ENCODE assay signal across 29 mouse cellular contexts in genomic region chr10:86352521-86352920, GRCm38 (mm10). TPM values are rescaled to one million over a fixed set of nuclear protein-coding genes. Genes with fewer than 3 reads are reported as not detected.
DNase-seq lines count a peak whose midpoint lies in the region; ATAC-seq and TF ChIP-seq lines count a peak whose summit lies in the region.
"Had no signal": no experiment of that assay in that cellular context is flagged by ENCODE, and none has a peak within 500 bp of the region (broad histone marks: within the 10 kb centered on the region; RNA-seq: fewer than 3 reads in every experiment).

No protein-coding gene starts in this region.

- H3K4me3 ChIP-seq in kidney, embryonic 15.5 days (replicated peaks) = no peak overlapping the region
- peak overlapping the region; percentile 12 for H3K4me3 ChIP-seq in erythroblast, embryonic 14.5 days (replicated peaks)
- H3K4me3 ChIP-seq in liver, embryonic 12.5 days = no peak overlapping the region
- no peak overlapping the region for H3K4me3 ChIP-seq in liver, postnatal 0 days (ENCODE audit: low read depth, low read length)
- H3K4me3 ChIP-seq: embryonic facial prominence, embryonic 10.5 days; embryonic facial prominence, embryonic 15.5 days; forebrain, embryonic 10.5 days; forebrain, embryonic 15.5 days; layer of hippocampus, adult 2 months; limb, embryonic 10.5 days; limb, embryonic 15.5 days; megakaryocyte, embryonic 14.5 days; midbrain, embryonic 12.5 days; myocyte; neural tube, embryonic 12.5 days had no signal

- ATAC-seq in kidney, embryonic 15.5 days (replicated peaks; ENCODE audit: low FRiP score) = peak; percentile 69; the same call in 1 of the 2 replicates
- ATAC-seq in liver, embryonic 12.5 days = peak; percentile 95
- peak; percentile 61 for ATAC-seq in liver, postnatal 0 days
- ATAC-seq: forebrain, embryonic 15.5 days; hindbrain, embryonic 16.5 days had no signal

- H3K9me3 ChIP-seq in kidney, embryonic 15.5 days (replicated peaks) = no peaks in the 10 kb centered on the region
- no peaks in the 10 kb centered on the region for H3K9me3 ChIP-seq in erythroblast, embryonic 14.5 days (ENCODE audit: control insufficient read depth, low read length)
- no peaks in the 10 kb centered on the region for H3K9me3 ChIP-seq in liver, embryonic 12.5 days (replicated peaks)
- H3K9me3 ChIP-seq in liver, postnatal 0 days (ENCODE audit: low read length) = no peaks in the 10 kb centered on the region
- H3K9me3 ChIP-seq: embryonic facial prominence, embryonic 10.5 days; embryonic facial prominence, embryonic 15.5 days; forebrain, embryonic 10.5 days; forebrain, embryonic 15.5 days; limb, embryonic 10.5 days; limb, embryonic 15.5 days; megakaryocyte, embryonic 14.5 days; midbrain, embryonic 12.5 days; neural tube, embryonic 12.5 days had no signal

- H3K27me3 ChIP-seq in kidney, embryonic 15.5 days = no peaks in the 10 kb centered on the region
- H3K27me3 ChIP-seq in erythroblast, embryonic 14.5 days (ENCODE audit: control insufficient read depth) = no peaks in the 10 kb centered on the region
- no peaks in the 10 kb centered on the region for H3K27me3 ChIP-seq in liver, embryonic 12.5 days (replicated peaks)
- no peaks in the 10 kb centered on the region for H3K27me3 ChIP-seq in liver, postnatal 0 days (ENCODE audit: insufficient read depth, low read length)
- H3K27me3 ChIP-seq: embryonic facial prominence, embryonic 15.5 days; forebrain, embryonic 15.5 days; limb, embryonic 15.5 days; megakaryocyte, embryonic 14.5 days; midbrain, embryonic 12.5 days; neural tube, embryonic 12.5 days had no signal

- H3K4me1 ChIP-seq in kidney, embryonic 15.5 days = no peaks in the 10 kb centered on the region
- H3K4me1 ChIP-seq in erythroblast, embryonic 14.5 days (ENCODE audit: control insufficient read depth) = peaks cover 85% of the 10 kb centered on the region
- peaks cover 78% of the 10 kb centered on the region for H3K4me1 ChIP-seq in liver, embryonic 12.5 days
- H3K4me1 ChIP-seq in liver, postnatal 0 days (ENCODE audit: insufficient read depth) = 0 out of 2 replicates have a peak, but pooled peaks cover 3% of the 10 kb centered on the region
- H3K4me1 ChIP-seq: embryonic facial prominence, embryonic 15.5 days; forebrain, embryonic 10.5 days; forebrain, embryonic 15.5 days; limb, embryonic 10.5 days; limb, embryonic 15.5 days; midbrain, embryonic 12.5 days; neural tube, embryonic 12.5 days had no signal

- TF ChIP-seq CTCF in liver, postnatal 0 days (IDR thresholded peaks at IDR 0.05; ENCODE audit: low read depth) = no peak

- TF ChIP-seq EP300 in liver, postnatal 0 days (IDR thresholded peaks at IDR 0.05; ENCODE audit: low read depth) = peak; percentile 76; the same call in 1 of the 2 replicates

- 93% methylated on average over 3 of the region's 3 CpGs for WGBS in kidney, embryonic 15.5 days
- 35% methylated on average over 3 of the region's 3 CpGs for WGBS in liver, embryonic 12.5 days (ENCODE audit: insufficient replicate concordance)
- WGBS in liver, postnatal 0 days (ENCODE audit: insufficient replicate concordance) = 57% methylated on average over 3 of the region's 3 CpGs

- no peak overlapping the region for H3K9ac ChIP-seq in kidney, embryonic 15.5 days
- peak overlapping the region; percentile 64 for H3K9ac ChIP-seq in liver, embryonic 12.5 days
- no peak overlapping the region for H3K9ac ChIP-seq in liver, postnatal 0 days (replicated peaks)
- H3K9ac ChIP-seq: embryonic facial prominence, embryonic 15.5 days; forebrain, embryonic 15.5 days; limb, embryonic 15.5 days; midbrain, embryonic 12.5 days; neural tube, embryonic 12.5 days had no signal

- no peak overlapping the region for H3K4me2 ChIP-seq in kidney, embryonic 15.5 days
- H3K4me2 ChIP-seq in liver, embryonic 12.5 days = peak overlapping the region; percentile 49
- no peak overlapping the region for H3K4me2 ChIP-seq in liver, postnatal 0 days (ENCODE audit: low read depth, low read length)
- H3K4me2 ChIP-seq: embryonic facial prominence, embryonic 15.5 days; forebrain, embryonic 15.5 days; limb, embryonic 15.5 days; midbrain, embryonic 12.5 days; neural tube, embryonic 12.5 days had no signal

- peaks cover 26% of the 10 kb centered on the region for H3K36me3 ChIP-seq in kidney, embryonic 15.5 days
- no peaks in the 10 kb centered on the region for H3K36me3 ChIP-seq in erythroblast, embryonic 14.5 days (ENCODE audit: control insufficient read depth)
- no peaks in the 10 kb centered on the region for H3K36me3 ChIP-seq in liver, embryonic 12.5 days
- H3K36me3 ChIP-seq in liver, postnatal 0 days (replicated peaks; ENCODE audit: insufficient read depth, low read length) = no peaks in the 10 kb centered on the region
- H3K36me3 ChIP-seq: embryonic facial prominence, embryonic 15.5 days; forebrain, embryonic 10.5 days; forebrain, embryonic 15.5 days; midbrain, embryonic 12.5 days; neural tube, embryonic 12.5 days had no signal

- DNase-seq in kidney, postnatal 10 days = no peak
- DNase-seq in liver, postnatal 0 days = no peak
- DNase-seq in left cerebral cortex, adult 11 months (ENCODE audit: low spot score) = no peak
- no peak for DNase-seq in left cerebral cortex, adult 8-10 months (ENCODE audit: low spot score in 2 of 2)
- DNase-seq in spleen, postnatal 10 days (ENCODE audit: low spot score in 2 of 2) = no peak
- DNase-seq: adrenal gland, postnatal 14 days; cerebellum, adult 18-20 months; cerebellum, postnatal 25 days; kidney, adult 11 months; kidney, postnatal 36 days; lung, postnatal 4 days; right cerebral cortex, adult 18-20 months; right cerebral cortex, postnatal 4 days; thymus, postnatal 14 days had no signal

- no peak overlapping the region for H3K27ac ChIP-seq in kidney, embryonic 15.5 days
- peak overlapping the region; percentile 92 for H3K27ac ChIP-seq in liver, embryonic 12.5 days
- H3K27ac ChIP-seq in liver, postnatal 0 days (ENCODE audit: low read depth) = no peak overlapping the region
- H3K27ac ChIP-seq: embryonic facial prominence, embryonic 10.5 days; embryonic facial prominence, embryonic 15.5 days; forebrain, embryonic 10.5 days; forebrain, embryonic 15.5 days; layer of hippocampus, adult 2 months; limb, embryonic 10.5 days; limb, embryonic 15.5 days; midbrain, embryonic 12.5 days; neural tube, embryonic 12.5 days had no signal

RNA-seq across cellular contexts. Expression of gene Timp3, which starts 52.3 kb away (rescaled TPM):
- polyA plus RNA-seq in kidney, embryonic 15.5 days (2015; fragmentation: Nextera tagmentation; extraction: Ambion mirVana) = 82.0 and 85.9 TPM in 2 replicates
- 0.02 and 0.05 TPM in 2 replicates for polyA plus RNA-seq in erythroblast, embryonic 14.5 days (2012)
- 16.3 and 17.0 TPM in 2 replicates for polyA plus RNA-seq in liver, embryonic 12.5 days (2016; fragmentation: Nextera tagmentation; extraction: Ambion mirVana)
- 6.4 and 7.9 TPM in 2 replicates for polyA plus RNA-seq in liver, postnatal 0 days (2015; fragmentation: Nextera tagmentation; extraction: Ambion mirVana)
- 10 to 100 TPM; 67.3 to 73.9 (median 69.9) TPM for total RNA-seq in left cerebral cortex, adult 8-10 months (2022)
